Mouse (Mus musculus): Measurements from ENCODE around the gene Aplp1.

Gene Aplp1

DNA sequence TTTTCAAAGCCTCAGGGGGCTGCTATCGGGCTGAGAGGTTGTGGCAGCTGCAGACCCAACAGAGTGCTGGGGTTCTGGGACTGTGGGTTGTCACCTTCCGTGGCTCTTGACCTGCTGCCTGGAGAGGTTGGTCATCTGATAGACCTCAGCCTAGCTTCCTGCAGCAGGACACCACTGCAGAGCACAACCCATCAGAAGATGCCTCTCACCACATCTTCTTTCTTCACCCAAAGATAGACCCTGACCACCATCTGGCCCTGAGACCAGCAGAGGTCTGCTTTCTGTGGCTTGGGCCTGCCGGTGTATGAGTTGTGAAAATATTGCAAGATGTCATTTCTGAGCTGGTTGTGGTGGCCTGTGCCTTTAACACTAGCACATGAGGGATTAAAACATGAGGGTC is 34.3 kb downstream of the Aplp1 start:
- no peak for DNase-seq (ENCODE audit: low read depth, low spot score)

GRCm38 (mm10) chr7:30409789-30410188 is 35.5 kb downstream of the Aplp1 start:
- no peak for DNase-seq (ENCODE audit: low read depth, low spot score)

DNA sequence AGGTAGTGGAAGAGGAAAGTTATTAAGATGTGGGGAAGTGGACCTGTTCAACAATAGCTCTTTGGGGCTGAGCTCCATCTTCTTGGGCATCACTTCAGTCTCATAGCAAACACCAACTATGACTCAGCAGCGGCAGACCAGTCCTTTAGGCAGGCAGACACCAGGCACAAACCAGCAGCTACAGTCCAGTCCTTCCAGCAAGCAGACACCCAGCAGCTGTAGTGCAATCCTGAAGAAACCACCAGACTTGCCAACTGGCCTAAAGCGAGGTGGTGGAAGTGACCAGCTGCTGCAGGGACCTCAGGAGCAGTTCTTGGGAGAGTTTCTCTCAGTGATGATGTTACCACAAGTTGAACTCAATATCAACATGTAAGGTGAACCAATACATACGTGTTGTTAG is 36.7 kb downstream of the Aplp1 start:
- DNase-seq (ENCODE audit: low read depth, low spot score): no peak

DNA sequence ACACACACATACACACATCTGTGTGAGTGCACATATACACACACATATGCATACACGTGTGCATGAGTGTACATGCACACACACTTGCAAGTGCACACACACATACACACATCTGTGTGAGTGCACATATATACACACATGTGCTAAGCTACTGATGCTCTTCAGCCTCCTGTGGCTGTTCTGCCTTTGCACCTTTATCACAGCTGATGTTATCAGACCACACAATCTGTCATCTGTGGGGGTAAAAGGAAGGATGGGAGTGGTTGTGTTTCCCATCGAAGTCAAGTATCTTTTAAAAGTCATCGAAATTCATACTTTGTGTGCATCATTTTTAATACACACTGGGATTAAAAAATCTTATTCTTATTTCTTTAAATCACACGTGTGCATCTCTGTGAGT is 43.0 kb downstream of the Aplp1 start:
- no peak for DNase-seq (ENCODE audit: low read depth, low spot score)

- DNase-seq (ENCODE audit: low read depth, low spot score): no peak
Measured at GRCm38 (mm10) chr7:30399671-30400070, 45.7 kb downstream of the Aplp1 start.

GRCm38 (mm10) chr7:30394871-30395270 is 50.5 kb downstream of the Aplp1 start:
- no peak for DNase-seq (ENCODE audit: low read depth, low spot score)

DNA sequence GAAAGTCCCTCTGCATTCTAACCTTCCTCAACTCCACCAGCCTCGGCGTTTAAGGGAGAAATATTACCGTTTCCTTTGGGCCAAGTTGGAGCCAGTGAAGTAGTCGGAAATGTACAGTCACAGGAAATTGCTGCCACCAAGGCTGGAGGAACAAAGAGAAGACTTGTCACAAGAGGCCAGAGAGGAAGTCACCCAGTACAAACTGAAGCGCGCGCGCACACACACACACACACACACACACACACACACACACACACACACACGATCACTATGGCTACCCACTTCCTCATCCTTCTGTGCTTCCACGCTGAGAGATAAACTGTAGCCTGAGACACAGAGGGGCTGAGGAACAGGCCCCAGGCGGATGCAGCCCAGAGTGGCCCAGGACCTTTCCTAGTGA is 51.0 kb downstream of the Aplp1 start:
- DNase-seq (ENCODE audit: low read depth, low spot score): peak; percentile 13

DNA sequence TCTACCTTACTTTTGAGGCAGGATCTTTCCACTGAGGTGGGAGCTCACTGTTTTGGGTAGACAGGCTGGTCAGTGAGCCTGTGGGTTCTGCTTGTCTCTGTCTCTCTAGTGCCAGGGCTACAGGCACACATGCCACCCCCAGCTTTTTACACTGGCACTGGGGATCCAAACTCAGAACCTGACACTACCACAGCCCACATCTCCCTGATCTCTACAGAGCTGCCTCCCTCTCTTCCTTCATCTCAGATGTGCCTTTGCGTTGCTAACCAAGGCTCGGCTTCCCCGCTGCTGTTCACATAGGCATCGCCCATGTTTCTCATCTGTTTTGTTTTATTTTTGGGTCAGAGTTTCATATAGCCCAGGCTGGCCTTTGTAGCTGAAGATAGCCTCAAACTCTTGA is 51.7 kb downstream of the Aplp1 start:
- no peak for DNase-seq (ENCODE audit: low read depth, low spot score)

- DNase-seq (ENCODE audit: low read depth, low spot score): no peak
Measured at GRCm38 (mm10) chr7:30392746-30393520, 52.4 kb downstream of the Aplp1 start.
